Mouse (Mus musculus) spleen, postnatal 14 days (tissue): ENCODE results near the gene Rreb1.

Experiments used
- DNase-seq, 2 experiments: peaks; one replicate each; pipeline ENCODE4 v3.0.0; 2021 to 2022; ENCODE audit warnings: low spot score in 2 of 2

Rreb1 gene

DNA sequence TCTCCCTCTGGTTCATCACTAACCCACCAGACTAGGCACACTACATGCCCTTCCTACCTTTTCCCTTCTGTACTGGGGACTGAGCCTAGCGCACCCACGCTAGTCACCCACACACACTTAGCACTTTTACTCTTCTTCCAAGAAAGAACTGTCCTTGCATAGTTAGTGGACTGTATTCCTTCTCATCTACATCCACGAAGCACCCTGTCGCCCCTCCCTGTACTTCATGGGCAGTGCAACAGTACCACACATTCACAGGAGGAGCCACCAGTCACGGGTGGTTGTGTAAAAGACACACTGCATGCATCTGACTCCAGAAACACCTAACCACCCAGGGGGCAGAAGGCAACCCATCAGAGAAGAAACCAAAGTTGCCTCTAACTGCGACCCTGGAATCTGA is 195.8 kb downstream of the Rreb1 start:
- no peak for DNase-seq

DNA sequence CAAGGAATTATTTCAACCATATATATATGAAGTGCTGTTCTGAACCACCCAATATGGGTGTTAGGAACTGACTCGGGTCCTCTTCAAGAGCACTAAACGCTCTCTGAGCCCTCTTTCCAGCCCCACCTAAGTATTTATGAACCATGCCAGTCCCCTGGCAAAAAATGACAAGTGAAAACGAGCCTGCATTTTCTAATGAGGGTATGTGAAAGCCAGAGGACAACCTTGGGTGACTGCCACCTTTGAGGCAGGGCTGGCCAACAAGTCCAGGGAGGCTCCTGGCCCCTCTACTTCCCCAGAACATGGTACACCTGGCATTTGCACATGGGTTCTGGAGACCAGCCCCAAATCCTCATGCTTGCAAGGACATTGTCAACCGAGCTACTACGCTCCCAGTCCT is 196.5 kb downstream of the Rreb1 start:
- DNase-seq: no peak

DNA sequence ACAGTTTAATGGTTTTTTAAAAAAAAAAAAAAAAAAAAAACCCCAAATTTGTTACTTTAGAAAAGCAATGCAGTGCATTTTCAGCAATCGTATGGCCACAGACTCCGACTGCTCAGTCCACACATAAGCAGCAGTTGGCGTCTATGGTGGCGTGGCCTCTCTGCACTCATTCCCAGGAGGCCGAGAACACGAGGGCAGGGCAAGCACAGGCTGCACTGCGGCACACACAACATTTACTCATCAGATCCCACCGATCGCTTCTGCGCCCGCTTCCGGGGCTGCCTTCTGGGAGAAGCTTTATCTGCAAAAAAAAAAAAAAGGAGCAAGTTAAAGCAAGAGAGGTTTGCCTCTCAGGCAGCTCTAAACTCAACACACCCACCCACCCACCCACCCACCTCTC is 201.3 kb downstream of the Rreb1 start:
- no peak for DNase-seq

DNA sequence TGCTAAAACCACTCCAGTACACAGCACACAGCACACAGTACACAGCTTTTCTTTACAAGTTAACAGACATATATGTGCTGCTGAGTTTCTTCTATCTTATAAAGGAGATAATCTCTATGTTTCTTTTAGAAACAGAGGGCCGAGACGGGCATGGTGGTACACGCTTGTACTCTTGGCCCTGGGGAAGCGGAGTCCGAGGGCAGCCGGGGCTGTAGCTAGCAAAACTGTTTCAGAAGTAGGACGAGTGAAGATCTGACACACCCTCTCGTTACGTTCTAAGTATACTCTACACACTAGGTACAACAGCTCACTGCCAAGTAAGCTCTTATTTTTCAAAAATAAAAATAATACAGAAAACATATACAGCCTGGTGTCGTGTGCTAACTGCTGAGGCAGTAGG is 202.1 kb downstream of the Rreb1 start:
- no peak for DNase-seq

DNA sequence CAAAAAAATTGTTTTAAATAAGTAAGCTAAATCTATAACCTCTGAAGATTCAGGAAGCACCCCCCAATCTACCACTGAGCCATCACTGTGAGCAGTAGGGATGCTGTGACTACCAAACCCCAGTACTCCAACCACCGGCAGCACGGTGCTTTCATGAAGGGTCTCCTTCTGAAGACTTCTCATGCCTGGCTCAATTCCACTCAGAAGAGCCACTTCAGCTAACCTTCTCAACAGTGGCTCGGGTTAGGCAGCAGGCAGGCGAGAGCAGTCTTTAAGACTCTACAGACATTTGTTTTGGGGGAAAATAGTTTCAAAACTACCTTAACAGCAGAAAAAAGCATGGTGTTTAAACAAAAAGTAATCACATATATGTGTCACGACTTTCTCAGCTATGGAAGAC is 202.9 kb downstream of the Rreb1 start:
- no peak for DNase-seq

DNA sequence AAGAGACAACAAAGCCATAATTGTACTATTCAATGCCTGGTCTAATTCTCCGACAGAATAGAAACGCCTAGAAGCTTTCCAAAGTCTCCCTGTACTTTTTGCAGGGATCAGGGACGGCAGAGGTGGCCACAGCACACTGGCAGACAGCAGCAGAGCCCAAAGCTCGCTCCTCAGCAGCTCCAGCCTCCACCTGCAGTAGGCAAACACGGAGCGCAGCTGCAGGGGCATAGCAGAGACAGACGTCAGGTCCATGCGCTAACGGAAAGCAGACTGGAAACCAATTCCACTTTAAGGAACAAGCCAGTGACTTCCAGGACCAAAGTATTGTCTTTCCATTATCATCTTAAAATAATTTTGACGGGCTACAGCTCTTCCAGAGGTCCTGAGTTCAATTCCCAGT is 208.0 kb downstream of the Rreb1 start:
- DNase-seq: no peak

DNA sequence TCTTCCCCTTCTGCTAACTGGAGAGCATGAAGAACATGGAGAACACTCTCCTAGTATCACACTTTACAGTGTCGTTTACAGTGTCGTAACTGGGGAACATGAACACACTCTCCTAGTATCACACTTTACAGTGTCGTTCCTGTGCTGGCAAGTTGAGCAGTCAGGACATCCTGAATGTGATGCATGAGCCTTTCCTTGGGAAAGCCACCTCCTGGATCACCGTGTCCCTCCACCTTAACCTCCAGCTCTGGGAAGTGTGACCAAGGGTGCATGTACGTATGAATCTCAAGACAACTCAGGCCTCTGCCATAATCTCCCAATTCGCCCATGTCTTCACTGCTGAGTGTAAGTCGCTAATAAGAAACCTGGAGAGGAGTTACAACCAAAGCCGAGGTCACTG is 211.5 kb downstream of the Rreb1 start:
- no peak for DNase-seq

DNA sequence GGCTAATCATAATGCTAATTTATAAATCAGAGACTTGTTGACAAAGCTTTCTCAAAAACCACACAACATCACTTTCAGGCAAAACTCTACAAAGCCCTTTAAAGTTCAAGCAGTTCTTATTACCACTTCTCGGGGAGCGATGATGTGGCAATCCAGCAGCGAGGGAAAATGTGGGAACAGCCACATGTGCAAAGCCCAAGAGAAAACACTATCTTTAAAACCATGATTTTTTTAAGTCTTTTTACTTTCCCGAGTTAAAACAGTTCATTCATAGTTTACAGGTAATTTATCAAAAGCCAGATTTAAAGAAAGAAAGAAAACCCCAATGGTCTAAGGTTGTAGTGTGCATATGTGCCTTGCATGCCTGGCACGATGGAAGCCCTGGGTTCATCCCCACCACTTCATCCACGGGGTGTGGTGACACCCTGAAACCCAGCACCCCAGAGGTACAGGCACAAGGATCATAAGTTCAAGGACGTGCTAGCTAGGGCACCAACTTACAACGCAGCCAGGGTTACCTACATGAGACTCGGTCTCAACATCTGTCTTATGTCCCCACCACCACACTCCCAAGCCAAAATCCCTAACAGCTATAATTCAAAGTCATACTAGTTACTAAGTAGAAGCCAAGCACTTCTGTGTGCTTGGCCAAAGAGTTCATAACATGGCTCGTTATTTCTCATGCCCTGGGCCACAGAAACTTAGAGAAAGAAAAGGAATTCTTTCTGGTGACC is 214.6 kb downstream of the Rreb1 start:
- no peak for DNase-seq

DNA sequence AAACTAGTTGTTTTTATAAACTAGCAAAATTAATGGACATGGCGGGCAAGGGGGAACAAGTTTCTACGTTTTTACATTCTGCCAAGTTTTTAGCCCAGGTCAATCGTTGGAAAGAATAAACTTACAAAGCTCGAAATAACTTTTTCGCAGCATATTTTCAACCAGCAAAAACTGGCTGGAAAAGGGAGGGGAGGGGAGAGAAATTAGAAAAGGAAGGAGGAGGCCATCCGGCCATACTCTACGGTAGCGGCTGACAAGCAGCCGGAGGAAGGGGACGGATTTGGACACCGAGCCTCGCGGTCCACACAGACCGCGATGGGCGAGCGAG is 215.1 kb downstream of the Rreb1 start:
- no peak for DNase-seq

DNA sequence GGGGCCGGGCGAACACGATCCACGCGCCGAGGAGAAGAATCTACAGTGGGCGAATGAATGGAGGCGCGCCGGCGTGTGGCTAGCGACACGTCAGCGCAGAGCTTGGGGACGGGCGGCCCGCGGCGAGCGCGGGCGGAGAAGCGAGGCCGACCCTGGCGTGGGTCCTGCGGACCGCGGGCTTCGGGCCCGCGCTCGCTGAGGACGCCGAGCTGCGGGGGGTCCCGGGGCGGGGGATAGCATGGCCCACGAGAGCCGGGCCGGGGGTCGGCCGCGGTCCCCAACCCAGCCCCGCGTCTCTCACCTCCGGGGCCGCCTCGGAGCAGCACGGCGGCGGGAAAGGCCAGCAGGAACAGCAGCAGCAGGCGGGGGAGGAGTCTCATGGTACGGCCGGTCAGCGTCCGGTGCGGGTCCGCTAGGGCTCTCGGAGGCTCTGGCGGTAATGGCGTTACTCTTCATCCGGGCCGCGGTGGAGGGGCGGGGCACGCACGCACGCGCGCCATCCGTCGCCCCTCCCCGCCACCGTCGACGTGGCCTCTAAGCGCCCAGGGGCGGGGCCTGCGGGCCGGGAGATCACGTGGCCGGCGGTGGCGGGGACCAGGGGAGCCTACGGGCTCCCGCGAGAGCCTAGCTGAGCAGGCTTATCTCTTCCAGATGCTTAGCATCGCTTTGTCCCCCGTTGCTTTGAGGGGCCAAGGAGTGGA is 215.7 kb downstream of the Rreb1 start, which contains the start of gene Ssr1:
Gene Ssr1, minus strand, starts transcription at position 514 of the 701 bp plus-strand sequence.
- DNase-seq: peak; percentile 93 to 96

DNA sequence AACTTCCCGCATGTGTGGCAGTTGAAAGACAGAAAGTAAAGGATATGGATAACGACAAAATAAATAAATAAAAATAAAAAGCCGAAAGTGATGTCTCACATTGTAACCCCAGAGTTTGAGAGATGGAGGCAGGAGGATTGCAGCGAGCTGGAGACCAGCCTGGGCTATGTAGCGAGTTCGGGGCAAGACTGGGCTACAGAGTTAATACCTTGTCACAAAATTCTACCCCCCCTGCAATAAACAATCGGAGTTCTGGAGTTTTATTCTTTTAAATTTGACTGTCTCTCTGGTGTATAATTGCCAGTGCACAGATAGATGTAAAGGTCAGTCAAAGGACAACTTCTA is 216.2 kb downstream of the Rreb1 start:
- DNase-seq: no peak

DNA sequence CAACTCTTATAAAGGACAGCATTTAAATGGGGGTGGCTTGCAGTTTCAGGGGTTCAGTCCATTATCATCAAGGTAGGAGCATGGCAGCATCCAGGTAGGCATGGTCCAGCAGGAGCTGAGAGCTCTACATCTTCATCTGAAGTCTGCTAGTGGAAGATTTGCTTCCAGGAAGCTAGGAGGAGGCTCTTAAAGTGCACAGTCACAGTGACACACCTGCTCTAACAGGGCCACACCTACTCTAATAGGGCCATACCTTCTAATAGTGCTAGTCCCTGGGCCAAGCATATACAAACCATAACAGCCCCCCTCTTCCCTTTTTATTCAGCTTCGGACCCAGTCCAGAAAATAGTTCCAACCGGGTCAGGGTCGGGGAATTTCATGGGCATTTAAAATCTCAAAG is 221.5 kb downstream of the Rreb1 start:
- no peak for DNase-seq
